Mouse (Mus musculus) midbrain, postnatal 0 days (tissue): ENCODE measurements around the gene Gm20388. TPM values are rescaled to one million over a fixed set of nuclear protein-coding genes. Genes with fewer than 3 reads are reported as not detected.

Experiments used
- ATAC-seq: fragments of 200-750 bp; cut with Nextera tagmentation; 2 replicates; pipeline ENCODE4 v1.8.0; 2017; ENCODE audit warnings: moderate number of reproducible peaks, mild to moderate bottlenecking, moderate TSS enrichment, moderate library complexity; ENCODE audit not compliant: low FRiP score
- DNase-seq: peaks from one replicate; pipeline ENCODE4 v3.0.0-alpha.2; 2015; ENCODE audit warnings: low spot score
- H3K27ac ChIP-seq: fragments of 300-500 bp; sonication (generic); 2 replicates; pipeline ENCODE4 v1.5.1; 2014; ENCODE audit warnings: low read depth, mild to moderate bottlenecking, low read length, mixed read lengths
- H3K27me3 ChIP-seq: fragments of 300-500 bp; sonication (generic); 2 replicates; pipeline ENCODE4 v1.6.1; 2014; ENCODE audit warnings: low read length, control low read depth, mixed read lengths; ENCODE audit not compliant: insufficient read depth
- H3K36me3 ChIP-seq: fragments of 300-500 bp; sonication (generic); 2 replicates; pipeline ENCODE4 v1.6.1; 2014; ENCODE audit warnings: low read length, control low read depth, mixed read lengths; ENCODE audit not compliant: insufficient read depth
- H3K4me1 ChIP-seq: fragments of 300-500 bp; sonication (generic); 2 replicates; pipeline ENCODE4 v1.6.1; 2014; ENCODE audit warnings: mild to moderate bottlenecking, control low read depth, antibody characterized with exemption, low read length, mixed read lengths; ENCODE audit not compliant: insufficient read depth
- H3K4me2 ChIP-seq: fragments of 300-500 bp; sonication (generic); 2 replicates; pipeline ENCODE4 v1.6.1; 2014; ENCODE audit warnings: low read depth, mild to moderate bottlenecking, low read length, mixed read lengths; ENCODE audit not compliant: poor library complexity, severe bottlenecking
- H3K4me3 ChIP-seq: fragments of 300-500 bp; sonication (generic); 2 replicates; pipeline ENCODE4 v1.5.1; 2014; ENCODE audit warnings: low read depth, mild to moderate bottlenecking, low read length, moderate library complexity
- H3K9ac ChIP-seq: fragments of 300-500 bp; sonication (generic); replicated peaks from 2 replicates; pipeline ENCODE4 v1.6.1; 2014; ENCODE audit warnings: mild to moderate bottlenecking, low read length, moderate library complexity, mixed read lengths; ENCODE audit not compliant: poor library complexity, severe bottlenecking
- H3K9me3 ChIP-seq: fragments of 300-500 bp; sonication (generic); 2 replicates; pipeline ENCODE4 v1.6.1; 2016; ENCODE audit warnings: low read length, control low read depth
- CTCF ChIP-seq: IDR thresholded peaks from 2 replicates; pipeline ENCODE4 v1.5.1; 2016; ENCODE audit warnings: antibody characterized with exemption, mild to moderate bottlenecking
- WGBS: fragments of 180-500 bp; shearing (Covaris S2); extraction: QIAGEN DNeasy Blood & Tissue Kit; methylation state at CpG from one replicate; pipeline ENCODE4 v1.1.7; 2014; 5-methylcytosine and 5-hydroxymethylcytosine counted together
- polyA plus RNA-seq: library from polyadenylated mRNA; unstranded; fragments of >200 nt; fragmentation: Nextera tagmentation; extraction: Ambion mirVana; gene quantifications from 2 replicates; pipeline ENCODE4 v1.2.1, GENCODE M21; 2015
- total RNA-seq: library from RNA; depleted of rRNA; stranded (reverse); fragments of >200 nt; gene quantifications from 2 replicates; pipeline ENCODE4 v1.2.3, GENCODE M21; 2014

The Gm20388 gene
- total and polyA plus RNA-seq, 2 experiments from 2014 or later, result 74.2 TPM; not detected in 1

- Histone ChIP-seq H3K9ac (no peak overlapping the region), H3K4me3 (no peak overlapping the region), H3K36me3 (peaks cover 32% of the 10 kb centered on the region), H3K9me3 (no peaks in the 10 kb centered on the region), H3K27me3 (no peaks in the 10 kb centered on the region), H3K4me2 (no peak overlapping the region), H3K4me1 (no peaks in the 10 kb centered on the region), H3K27ac (no peak overlapping the region)
- TF ChIP-seq CTCF, result no peak
- 34% methylated on average over 11 of the region's 11 CpGs for WGBS
- ATAC-seq (no peak), DNase-seq (no peak)
Observed at GRCm38 (mm10) chr8:123353216-123353615, 3442.6 kb downstream of the Gm20388 start.

- H3K9me3 ChIP-seq, result no peaks in the 10 kb centered on the region
- peaks cover 54% of the 10 kb centered on the region for H3K36me3 ChIP-seq
- DNase-seq, result peak; percentile 84
- no peak overlapping the region for H3K4me3 ChIP-seq
- no peaks in the 10 kb centered on the region for H3K4me1 ChIP-seq
- WGBS, result 37% methylated on average over 12 of the region's 12 CpGs
- no peak overlapping the region for H3K4me2 ChIP-seq
- H3K27me3 ChIP-seq, result no peaks in the 10 kb centered on the region
- peak; percentile 97 for TF ChIP-seq CTCF
- no peak overlapping the region for H3K9ac ChIP-seq
- ATAC-seq, result peak; percentile 69; the same call in 1 of the 2 replicates
- H3K27ac ChIP-seq, result peak overlapping the region; percentile 67; the same call in 1 of the 2 replicates
Observed at GRCm38 (mm10) chr8:123361082-123361739, 3450.6 kb downstream of the Gm20388 start.

GRCm38 (mm10) chr8:123373403-123374238, 3463.0 kb downstream of the Gm20388 start, which contains the start of gene Tcf25:
Gene Tcf25, plus strand, starts transcription at chr8:123373753.
- H3K9me3 ChIP-seq, result no peaks in the 10 kb centered on the region
- WGBS, result under 1% methylated on average over 75 of the region's 75 CpGs
- peak within 1 kb of the TSS; percentile 94 for H3K27ac ChIP-seq
- peak within 1 kb of the TSS; percentile 85 for H3K9ac ChIP-seq
- H3K36me3 ChIP-seq, result peaks cover 17% of the 10 kb centered on the region
- H3K4me2 ChIP-seq, result peak within 1 kb of the TSS; percentile 52
- peak; percentile 99 for DNase-seq
- H3K4me1 ChIP-seq, result peaks cover 8% of the 10 kb centered on the region; the same call in 1 of the 2 replicates
- no peaks in the 10 kb centered on the region for H3K27me3 ChIP-seq
- ATAC-seq, result peak; percentile 93
- H3K4me3 ChIP-seq, result peak within 1 kb of the TSS; percentile 61
- peak; percentile 79 for TF ChIP-seq CTCF

- WGBS, result under 1% methylated on average over 20 of the region's 20 CpGs
- peak overlapping the region; percentile 52 for H3K4me2 ChIP-seq
- H3K27ac ChIP-seq, result peak overlapping the region; percentile 94
- H3K4me3 ChIP-seq, result peak overlapping the region; percentile 61
- H3K36me3 ChIP-seq, result peaks cover 11% of the 10 kb centered on the region
- no peaks in the 10 kb centered on the region for H3K27me3 ChIP-seq
- H3K4me1 ChIP-seq, result peaks cover 8% of the 10 kb centered on the region; the same call in 1 of the 2 replicates
- H3K9me3 ChIP-seq, result no peaks in the 10 kb centered on the region
- H3K9ac ChIP-seq, result peak overlapping the region; percentile 85
- DNase-seq (peak; percentile 92), ATAC-seq (peak; percentile 79)
- no peak for TF ChIP-seq CTCF
Observed at GRCm38 (mm10) chr8:123374239-123374578, 3463.6 kb downstream of the Gm20388 start.

- Histone ChIP-seq H3K4me2 (no peak overlapping the region), H3K4me3 (no peak overlapping the region), H3K36me3 (no peaks in the 10 kb centered on the region; the same call in 1 of the 2 replicates), H3K4me1 (peaks cover 8% of the 10 kb centered on the region; the same call in 1 of the 2 replicates), H3K27me3 (no peaks in the 10 kb centered on the region), H3K27ac (no peak overlapping the region; the same call in 1 of the 2 replicates), H3K9me3 (no peaks in the 10 kb centered on the region), H3K9ac (no peak overlapping the region)
- no peak for TF ChIP-seq CTCF
- DNase-seq, result no peak
- ATAC-seq, result no peak
- WGBS, result 77% methylated on average over 10 of the region's 10 CpGs
Observed at GRCm38 (mm10) chr8:123375701-123376100, 3465.1 kb downstream of the Gm20388 start.
